Mouse (Mus musculus) embryonic fibroblast, embryonic 13.5 days (primary cell): ENCODE measurements around the gene Lgi4.

ENCODE experiments used
- CTCF ChIP-seq: IDR thresholded peaks from 2 replicates; pipeline ENCODE4 v1.5.1; 2011; ENCODE audit warnings: mild to moderate bottlenecking, control low read depth, low read length, moderate library complexity, borderline replicate concordance; ENCODE audit not compliant: insufficient read depth
- POLR2A ChIP-seq: IDR thresholded peaks from 2 replicates; pipeline ENCODE4 v1.6.1; 2011; ENCODE audit warnings: low read depth, mild to moderate bottlenecking, control low read depth, low read length, moderate library complexity

DNA sequence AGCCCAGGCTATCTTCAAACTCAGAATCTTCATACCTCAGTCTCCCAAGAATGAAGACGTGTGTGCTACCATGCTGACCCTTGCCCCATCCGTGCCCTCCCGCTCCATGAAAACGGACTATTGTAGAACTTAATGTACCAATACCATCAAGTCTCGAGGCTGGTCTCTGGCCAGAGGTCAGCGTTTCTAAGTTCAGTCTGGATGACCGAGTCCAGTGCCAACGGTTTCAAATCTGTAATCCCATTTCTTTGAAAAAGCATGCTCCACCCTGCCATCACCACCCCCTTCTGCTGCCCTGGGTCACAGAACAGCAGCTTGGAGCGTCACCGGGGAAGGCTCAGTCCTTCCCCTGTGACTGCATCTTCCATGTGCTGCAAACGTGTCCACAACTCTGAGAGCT is 48.6 kb downstream of the Lgi4 start:
- TF ChIP-seq CTCF, result no peak
- TF ChIP-seq POLR2A, result no peak
